Mouse (Mus musculus) neural tube, embryonic 15.5 days (tissue): ENCODE results near the gene Sparc. TPM values are rescaled to one million over a fixed set of nuclear protein-coding genes. Genes with fewer than 3 reads are reported as not detected.

Experiments used
- polyA plus RNA-seq: library from polyadenylated mRNA; unstranded; fragments of >200 nt; fragmentation: Nextera tagmentation; extraction: Ambion mirVana; gene quantifications from 2 replicates; pipeline ENCODE4 v1.2.1, GENCODE M21; 2015

Sparc gene
- polyA plus RNA-seq, 1 experiment from 2014 or later = 747 TPM

Other genes with a start within 250 kb of the Sparc start
- 0.51 and 0.55 TPM in 2 replicates for gene Slc36a2, start 238.1 kb downstream of the Sparc start, polyA plus RNA-seq
- gene Slc36a1, start 218.8 kb downstream of the Sparc start, polyA plus RNA-seq = 4.7 and 6.7 TPM in 2 replicates
- gene Fat2, start 86.6 kb downstream of the Sparc start, polyA plus RNA-seq = 0.04 and 0.14 TPM in 2 replicates
- gene Atox1, start 38.1 kb upstream of the Sparc start, polyA plus RNA-seq = 303 and 338 TPM in 2 replicates
- 91.5 and 115 TPM in 2 replicates for gene G3bp1, start 46.5 kb upstream of the Sparc start, polyA plus RNA-seq
- gene Glra1, start 185.0 kb upstream of the Sparc start, polyA plus RNA-seq = 3.2 and 3.5 TPM in 2 replicates